10 mouse cellular contexts compared by ENCODE assay signal in the genomic region with DNA sequence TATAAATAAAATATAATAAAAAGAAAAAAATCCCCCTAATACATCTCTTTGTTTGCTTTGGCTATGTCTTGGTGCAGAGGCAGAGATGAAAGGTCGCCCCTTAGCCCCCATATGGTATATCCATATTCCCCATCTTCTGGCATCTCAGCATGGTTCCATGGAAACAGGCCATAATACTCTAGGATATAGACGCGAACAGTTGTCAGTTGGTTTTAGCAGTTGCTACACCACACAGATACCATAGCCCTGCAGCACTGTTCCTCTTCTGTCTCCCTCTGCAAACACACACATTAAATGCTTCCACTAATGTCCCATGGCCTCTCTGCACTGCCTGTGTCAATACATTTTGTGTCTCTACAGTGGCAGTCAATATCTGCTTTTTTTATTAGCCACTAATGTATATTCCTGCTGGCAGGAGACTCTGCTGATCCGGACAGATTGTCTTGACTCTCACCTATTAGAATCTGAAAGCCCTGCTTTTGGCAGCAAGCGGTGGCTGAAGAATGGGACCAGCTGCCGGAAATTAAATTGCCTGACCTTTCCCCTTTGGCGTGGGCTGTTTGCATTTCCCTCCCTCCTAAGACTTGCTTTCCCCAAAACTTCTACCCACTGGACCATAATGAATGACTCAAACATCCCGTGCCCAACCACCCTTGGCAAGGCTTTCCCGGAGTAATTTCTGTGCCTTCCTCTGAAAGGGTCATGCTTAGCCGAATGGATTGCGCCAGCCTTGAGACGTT. TPM values are rescaled to one million over a fixed set of nuclear protein-coding genes. Genes with fewer than 3 reads are reported as not detected.
A peak's percentile ranks its signal among the peaks of the same experiment; 100 is the strongest.
DNase-seq lines count a peak whose midpoint lies in the region; ATAC-seq and TF ChIP-seq lines count a peak whose summit lies in the region.
"Had no signal": no experiment of that assay in that cellular context is flagged by ENCODE, and none has a peak within 500 bp of the region (broad histone marks: within the 10 kb centered on the region; RNA-seq: fewer than 3 reads in every experiment).

No protein-coding gene starts in this region.

- no peaks in the 10 kb centered on the region for H3K9me3 ChIP-seq in hindbrain, postnatal 0 days (ENCODE audit: low read length)
- 0 out of 2 replicates have a peak, but pooled peaks cover 5% of the 10 kb centered on the region for H3K9me3 ChIP-seq in midbrain, embryonic 13.5 days
- no peaks in the 10 kb centered on the region for H3K9me3 ChIP-seq in heart, embryonic 11.5 days (replicated peaks; ENCODE audit: control insufficient read depth, low read length)

- H3K27me3 ChIP-seq in hindbrain, postnatal 0 days (ENCODE audit: insufficient read depth, low read length) = no peaks in the 10 kb centered on the region
- H3K27me3 ChIP-seq in midbrain, embryonic 13.5 days = no peaks in the 10 kb centered on the region
- no peaks in the 10 kb centered on the region; the same call in 1 of the 2 replicates for H3K27me3 ChIP-seq in heart, embryonic 11.5 days (ENCODE audit: control insufficient read depth, insufficient read depth, low read length)

- no peak overlapping the region for H3K4me2 ChIP-seq in hindbrain, postnatal 0 days (ENCODE audit: low read depth, low read length)
- H3K4me2 ChIP-seq in midbrain, embryonic 13.5 days (replicated peaks) = no peak overlapping the region
- no peak overlapping the region for H3K4me2 ChIP-seq in heart, embryonic 11.5 days

- peak overlapping the region; percentile 74 for H3K27ac ChIP-seq in hindbrain, postnatal 0 days
- H3K27ac ChIP-seq in midbrain, embryonic 13.5 days = peak overlapping the region; percentile 88
- no peak overlapping the region for H3K27ac ChIP-seq in heart, embryonic 11.5 days (ENCODE audit: low read depth, low read length)
- H3K27ac ChIP-seq: heart, adult 2 months had no signal

- H3K4me1 ChIP-seq in hindbrain, postnatal 0 days (ENCODE audit: insufficient read depth, low read length) = peaks cover 22% of the 10 kb centered on the region
- peaks cover 31% of the 10 kb centered on the region for H3K4me1 ChIP-seq in midbrain, embryonic 13.5 days (replicated peaks)
- H3K4me1 ChIP-seq in heart, embryonic 11.5 days (ENCODE audit: control insufficient read depth, insufficient read depth, low read length) = no peaks in the 10 kb centered on the region

- TF ChIP-seq CTCF in hindbrain, postnatal 0 days (IDR thresholded peaks at IDR 0.05; ENCODE audit: low read depth) = no peak

- peak; percentile 28 for DNase-seq in cerebellum, adult 11-12 months
- DNase-seq in cerebellum, postnatal 36 days = peak; percentile 20 to 28
- DNase-seq in hindbrain, postnatal 0 days (ENCODE audit: low spot score) = peak; percentile 66
- no peak for DNase-seq in B cell, adult 2 months
- DNase-seq in left cerebral cortex, adult 11 months (ENCODE audit: low spot score) = no peak
- DNase-seq: heart, adult 2 months; layer of hippocampus, adult 9-11 months; liver, postnatal 0 days had no signal

- 21% methylated on average over 12 of the region's 12 CpGs for WGBS in hindbrain, postnatal 0 days
- 33% methylated on average over 12 of the region's 12 CpGs for WGBS in midbrain, embryonic 13.5 days
- 77% methylated on average over 12 of the region's 12 CpGs for WGBS in heart, embryonic 11.5 days (ENCODE audit: insufficient replicate concordance)

- no peak overlapping the region for H3K4me3 ChIP-seq in hindbrain, postnatal 0 days (ENCODE audit: low read length)
- H3K4me3 ChIP-seq in midbrain, embryonic 13.5 days (replicated peaks) = no peak overlapping the region
- no peak overlapping the region for H3K4me3 ChIP-seq in heart, embryonic 11.5 days (ENCODE audit: low read depth, low read length)
- H3K4me3 ChIP-seq: heart, adult 2 months had no signal

- ATAC-seq in hindbrain, postnatal 0 days = 0 out of 2 replicates have a peak, but pooled peaks have one; percentile 15
- no peak for ATAC-seq in midbrain, embryonic 13.5 days
- ATAC-seq in heart, embryonic 11.5 days (replicated peaks; ENCODE audit: insufficient number of reproducible peaks, low FRiP score, low TSS enrichment) = no peak
- ATAC-seq: liver, postnatal 0 days had no signal

- H3K36me3 ChIP-seq in hindbrain, postnatal 0 days (ENCODE audit: insufficient read depth, low read length) = no peaks in the 10 kb centered on the region
- no peaks in the 10 kb centered on the region for H3K36me3 ChIP-seq in midbrain, embryonic 13.5 days
- H3K36me3 ChIP-seq in heart, embryonic 11.5 days (ENCODE audit: control insufficient read depth, insufficient read depth, low read length) = no peaks in the 10 kb centered on the region

- H3K9ac ChIP-seq in hindbrain, postnatal 0 days (replicated peaks; ENCODE audit: low read length) = no peak overlapping the region
- no peak overlapping the region for H3K9ac ChIP-seq in midbrain, embryonic 13.5 days (replicated peaks)
- no peak overlapping the region for H3K9ac ChIP-seq in heart, embryonic 11.5 days (ENCODE audit: low read depth, low read length)
- H3K9ac ChIP-seq: liver, postnatal 0 days had no signal

RNA-seq across cellular contexts. Expression of gene Vwa5b1, which starts 39.1 kb away (rescaled TPM):
- total RNA-seq in hindbrain, postnatal 0 days (2014; rRNA removed) = 8.0 and 9.0 TPM in 2 replicates
- polyA plus RNA-seq in hindbrain, postnatal 0 days (2015; fragmentation: Nextera tagmentation; extraction: Ambion mirVana) = 2.3 and 2.7 TPM in 2 replicates
- 0.63 and 0.82 TPM in 2 replicates for polyA plus RNA-seq in midbrain, embryonic 13.5 days (2015; fragmentation: Nextera tagmentation; extraction: Ambion mirVana)
- not detected in 2 replicates for polyA plus RNA-seq in heart, embryonic 11.5 days (2014; fragmentation: Nextera tagmentation; extraction: Ambion mirVana)
- total RNA-seq: heart, adult 2 months had no signal
- polyA plus RNA-seq: heart, adult 2 months; liver, postnatal 0 days had no signal

Comparison
In these comparisons a context has a peak if more than half of its experiments do, and no peak if none do; other contexts are left out.
1. DNase-seq: peak in cerebellum, adult 11-12 months (single experiment), cerebellum, postnatal 36 days (2 of 2) and hindbrain, postnatal 0 days (single experiment); none in B cell, adult 2 months (0 of 2) and left cerebral cortex, adult 11 months (single experiment).